Comparison of ENCODE assay signal across 7 mouse cellular contexts in the genomic region with DNA sequence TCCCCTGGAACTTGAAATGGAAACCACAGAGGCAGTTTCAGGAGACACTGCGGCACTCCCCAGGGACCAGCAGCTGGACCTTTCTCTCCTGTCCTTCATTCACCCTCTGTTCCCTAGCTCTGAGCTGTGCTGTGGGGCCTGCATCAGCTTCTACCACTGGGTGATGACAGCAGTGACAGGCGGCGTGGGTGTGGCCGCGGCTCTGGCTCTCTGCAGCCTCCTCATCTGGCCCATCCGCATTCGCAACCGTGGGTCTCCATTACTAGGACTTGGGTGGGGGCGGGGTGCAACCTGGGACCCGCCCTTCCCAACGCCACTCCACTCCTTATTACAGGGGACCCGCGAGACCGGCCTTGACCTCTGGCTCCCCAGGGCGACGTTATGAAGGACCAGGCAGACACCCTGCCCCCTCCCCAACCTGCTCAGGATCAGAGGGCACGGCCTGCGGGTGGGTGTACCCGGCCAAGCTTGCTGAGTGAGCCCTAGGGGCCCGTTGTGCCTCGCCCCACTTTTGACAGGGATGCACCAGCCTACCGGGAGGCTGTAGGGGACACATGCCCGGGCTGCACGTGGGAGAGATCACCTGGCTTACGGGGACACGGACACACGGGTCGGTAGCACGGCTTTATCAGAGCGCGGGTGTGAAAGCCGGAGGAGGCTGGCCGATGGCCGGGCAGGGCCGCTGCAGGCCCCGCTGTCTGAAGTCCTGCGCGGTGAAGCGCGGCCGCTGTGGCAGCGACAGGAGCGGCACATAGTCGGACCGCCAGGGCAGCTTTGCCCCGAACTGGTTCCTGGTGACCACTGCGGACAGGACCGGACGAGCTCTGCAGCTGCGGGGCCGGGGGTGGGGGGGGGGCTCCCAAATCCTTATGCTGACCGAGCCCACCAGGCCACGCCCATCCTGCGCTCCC. TPM values are rescaled to one million over a fixed set of nuclear protein-coding genes. Genes with fewer than 3 reads are reported as not detected.
A peak's percentile ranks its signal among the peaks of the same experiment; 100 is the strongest.
DNase-seq lines count a peak whose midpoint lies in the region; ATAC-seq and TF ChIP-seq lines count a peak whose summit lies in the region.

No protein-coding gene starts in this region.

- H3K9ac ChIP-seq in embryonic facial prominence, embryonic 14.5 days (ENCODE audit: low read depth, low read length), result peak overlapping the region; percentile 55
- peak overlapping the region; percentile 40 for H3K9ac ChIP-seq in hindbrain, embryonic 14.5 days
- 0 out of 2 replicates have a peak overlapping the region, but pooled peaks have one; percentile 26 for H3K9ac ChIP-seq in liver, postnatal 0 days (replicated peaks)

- H3K4me2 ChIP-seq in embryonic facial prominence, embryonic 14.5 days (ENCODE audit: low read depth, low read length), result peak overlapping the region; percentile 56
- peak overlapping the region; percentile 45 for H3K4me2 ChIP-seq in hindbrain, embryonic 14.5 days (replicated peaks)
- H3K4me2 ChIP-seq in liver, postnatal 0 days (ENCODE audit: low read depth, low read length), result peak overlapping the region; percentile 34; the same call in 1 of the 2 replicates

- intact Hi-C loops in left cerebral cortex, postnatal 14 days (cut with DNase I), result no loop called here

- no peak for TF ChIP-seq EP300 in liver, postnatal 0 days (IDR thresholded peaks at IDR 0.05; ENCODE audit: low read depth)

- H3K36me3 ChIP-seq in embryonic facial prominence, embryonic 14.5 days (ENCODE audit: control insufficient read depth, insufficient read depth, low read length), result peaks cover 35% of the 10 kb centered on the region
- H3K36me3 ChIP-seq in hindbrain, embryonic 14.5 days (replicated peaks; ENCODE audit: control insufficient read depth, insufficient read depth), result peaks cover 33% of the 10 kb centered on the region
- peaks cover 63% of the 10 kb centered on the region for H3K36me3 ChIP-seq in liver, postnatal 0 days (replicated peaks; ENCODE audit: insufficient read depth, low read length)

- no peak for TF ChIP-seq CTCF in liver, postnatal 0 days (IDR thresholded peaks at IDR 0.05; ENCODE audit: low read depth)

- no peak overlapping the region for H3K27ac ChIP-seq in embryonic facial prominence, embryonic 14.5 days (replicated peaks; ENCODE audit: low read depth, low read length)
- H3K27ac ChIP-seq in hindbrain, embryonic 14.5 days, result no peak overlapping the region
- peak overlapping the region; percentile 78 for H3K27ac ChIP-seq in liver, postnatal 0 days (ENCODE audit: low read depth)

- H3K9me3 ChIP-seq in embryonic facial prominence, embryonic 14.5 days (ENCODE audit: control insufficient read depth, low read length), result no peaks in the 10 kb centered on the region
- H3K9me3 ChIP-seq in hindbrain, embryonic 14.5 days (ENCODE audit: control insufficient read depth, low read length), result no peaks in the 10 kb centered on the region
- H3K9me3 ChIP-seq in liver, postnatal 0 days (ENCODE audit: low read length), result no peaks in the 10 kb centered on the region

- H3K27me3 ChIP-seq in embryonic facial prominence, embryonic 14.5 days (replicated peaks; ENCODE audit: control insufficient read depth, insufficient read depth, low read length), result peaks cover 20% of the 10 kb centered on the region
- H3K27me3 ChIP-seq in hindbrain, embryonic 14.5 days (ENCODE audit: control insufficient read depth, insufficient read depth, low read length), result peaks cover 21% of the 10 kb centered on the region
- no peaks in the 10 kb centered on the region for H3K27me3 ChIP-seq in liver, postnatal 0 days (ENCODE audit: insufficient read depth, low read length)

- H3K4me1 ChIP-seq in embryonic facial prominence, embryonic 14.5 days (ENCODE audit: control insufficient read depth, insufficient read depth, low read length), result peaks cover 20% of the 10 kb centered on the region
- H3K4me1 ChIP-seq in hindbrain, embryonic 14.5 days (replicated peaks; ENCODE audit: control insufficient read depth, insufficient read depth, low read length), result peaks cover 20% of the 10 kb centered on the region
- H3K4me1 ChIP-seq in liver, postnatal 0 days (ENCODE audit: insufficient read depth), result peaks cover 60% of the 10 kb centered on the region

- no peak for ATAC-seq in embryonic facial prominence, embryonic 14.5 days (ENCODE audit: low read depth)
- ATAC-seq in hindbrain, embryonic 14.5 days (ENCODE audit: low FRiP score), result no peak; the same call in 1 of the 2 replicates
- ATAC-seq in liver, postnatal 0 days, result no peak
- ATAC-seq in cerebellum, adult (ENCODE audit: insufficient number of reproducible peaks, low FRiP score, low TSS enrichment), result no peak

- 14% methylated on average over 31 of the region's 54 CpGs for WGBS in embryonic facial prominence, embryonic 14.5 days
- 15% methylated on average over 48 of the region's 54 CpGs for WGBS in hindbrain, embryonic 14.5 days
- 68% methylated on average over 54 of the region's 54 CpGs for WGBS in liver, postnatal 0 days (ENCODE audit: insufficient replicate concordance)

- peak; percentile 55 for DNase-seq in R1 (ENCODE audit: low read depth, low spot score)
- DNase-seq in embryonic facial prominence, embryonic 14.5 days (ENCODE audit: low spot score), result no peak
- DNase-seq in hindbrain, embryonic 14.5 days (ENCODE audit: low spot score), result no peak
- DNase-seq in liver, postnatal 0 days, result peak; percentile 59
- no peak for DNase-seq in left cerebral cortex, postnatal 14 days (ENCODE audit: low spot score in 2 of 2)
- DNase-seq in frontal cortex, postnatal 14 days (ENCODE audit: low spot score in 2 of 2), result no peak

- peak overlapping the region; percentile 35 for H3K4me3 ChIP-seq in embryonic facial prominence, embryonic 14.5 days (ENCODE audit: low read depth, low read length)
- peak overlapping the region; percentile 19 for H3K4me3 ChIP-seq in hindbrain, embryonic 14.5 days (replicated peaks; ENCODE audit: low read length)
- H3K4me3 ChIP-seq in liver, postnatal 0 days (ENCODE audit: low read depth, low read length), result no peak overlapping the region

RNA-seq across cellular contexts. Expression of a gene that starts 1.9 kb away (rescaled TPM):
- 0.31 and 0.71 TPM in 2 replicates for polyA plus RNA-seq in embryonic facial prominence, embryonic 14.5 days (2014; fragmentation: Nextera tagmentation; extraction: Ambion mirVana)
- polyA plus RNA-seq in hindbrain, embryonic 14.5 days (2014; fragmentation: Nextera tagmentation; extraction: Ambion mirVana), result 0.30 and 0.59 TPM in 2 replicates
- 0.71 and 0.94 TPM in 2 replicates for polyA plus RNA-seq in liver, postnatal 0 days (2015; fragmentation: Nextera tagmentation; extraction: Ambion mirVana)
- total RNA-seq in left cerebral cortex, postnatal 14 days (2021), result 1 to 10 TPM in 1 of 2 experiments, under 1 TPM in 1; 0.93 to 1.3 TPM

RNA-seq across cellular contexts. Expression of a gene that starts 6.4 kb away (rescaled TPM):
- 6.8 and 9.8 TPM in 2 replicates for polyA plus RNA-seq in embryonic facial prominence, embryonic 14.5 days (2014; fragmentation: Nextera tagmentation; extraction: Ambion mirVana)
- polyA plus RNA-seq in hindbrain, embryonic 14.5 days (2014; fragmentation: Nextera tagmentation; extraction: Ambion mirVana), result 7.8 and 10.0 TPM in 2 replicates
- 6.8 and 7.9 TPM in 2 replicates for polyA plus RNA-seq in liver, postnatal 0 days (2015; fragmentation: Nextera tagmentation; extraction: Ambion mirVana)
- 10 to 100 TPM; 37.8 to 38.9 TPM for total RNA-seq in left cerebral cortex, postnatal 14 days (2021)

RNA-seq across cellular contexts. Expression of a gene that starts 13.4 kb away (rescaled TPM):
- 66.8 and 78.7 TPM in 2 replicates for polyA plus RNA-seq in embryonic facial prominence, embryonic 14.5 days (2014; fragmentation: Nextera tagmentation; extraction: Ambion mirVana)
- polyA plus RNA-seq in hindbrain, embryonic 14.5 days (2014; fragmentation: Nextera tagmentation; extraction: Ambion mirVana), result 29.0 and 34.0 TPM in 2 replicates
- 26.4 and 27.1 TPM in 2 replicates for polyA plus RNA-seq in liver, postnatal 0 days (2015; fragmentation: Nextera tagmentation; extraction: Ambion mirVana)
- total RNA-seq in left cerebral cortex, postnatal 14 days (2021), result 10 to 100 TPM; 21.4 to 23.3 TPM

RNA-seq across cellular contexts. Expression of a gene that starts 14.6 kb away (rescaled TPM):
- polyA plus RNA-seq in embryonic facial prominence, embryonic 14.5 days (2014; fragmentation: Nextera tagmentation; extraction: Ambion mirVana), result 69.5 and 90.1 TPM in 2 replicates
- polyA plus RNA-seq in hindbrain, embryonic 14.5 days (2014; fragmentation: Nextera tagmentation; extraction: Ambion mirVana), result 119 and 125 TPM in 2 replicates
- polyA plus RNA-seq in liver, postnatal 0 days (2015; fragmentation: Nextera tagmentation; extraction: Ambion mirVana), result 69.7 and 74.6 TPM in 2 replicates
- 10 to 100 TPM; 74.8 to 80.3 TPM for total RNA-seq in left cerebral cortex, postnatal 14 days (2021)

RNA-seq across cellular contexts. Expression of a gene that starts 20.5 kb away (rescaled TPM):
- polyA plus RNA-seq in embryonic facial prominence, embryonic 14.5 days (2014; fragmentation: Nextera tagmentation; extraction: Ambion mirVana), result 61.4 and 67.1 TPM in 2 replicates
- 68.9 TPM in 2 replicates for polyA plus RNA-seq in hindbrain, embryonic 14.5 days (2014; fragmentation: Nextera tagmentation; extraction: Ambion mirVana)
- 39.3 and 42.1 TPM in 2 replicates for polyA plus RNA-seq in liver, postnatal 0 days (2015; fragmentation: Nextera tagmentation; extraction: Ambion mirVana)
- total RNA-seq in left cerebral cortex, postnatal 14 days (2021), result 10 to 100 TPM; 82.4 to 88.6 TPM

Comparison
In these comparisons a context has a peak if more than half of its experiments do, and no peak if none do; other contexts are left out.
1. DNase-seq: peak in R1 (single experiment) and liver, postnatal 0 days (single experiment); none in embryonic facial prominence, embryonic 14.5 days (single experiment), hindbrain, embryonic 14.5 days (single experiment), left cerebral cortex, postnatal 14 days (0 of 2) and frontal cortex, postnatal 14 days (0 of 2).
2. Peak in every context shown above with its lines, with median percentiles within 50 percentile points of each other: H3K4me2 ChIP-seq and H3K9ac ChIP-seq.